Mouse (Mus musculus): Measurements from ENCODE around the gene Zyg11a.

DNA sequence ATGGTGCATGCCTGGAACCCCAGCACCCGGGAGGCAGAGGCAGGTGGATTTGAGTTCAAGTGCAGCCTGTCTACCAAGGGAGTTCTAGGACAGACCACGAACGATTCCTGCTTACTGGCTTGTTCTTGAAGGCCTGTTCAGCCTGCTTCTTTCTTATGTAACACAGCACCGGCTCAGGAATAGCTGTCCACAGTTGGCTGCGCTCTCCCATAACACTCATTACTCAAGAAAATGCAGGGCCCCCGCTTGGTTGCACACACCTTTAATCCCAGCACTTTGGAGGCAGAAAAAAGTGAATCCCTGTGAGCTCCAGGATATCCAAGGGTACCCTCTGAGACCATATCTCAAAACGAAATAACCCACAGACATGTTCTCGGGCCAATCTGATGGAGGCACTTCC is 55.9 kb downstream of the Zyg11a start:
- TF ChIP-seq CTCF (IDR thresholded peaks at IDR 0.05; ENCODE audit: low read depth, low read length) = no peak
- no peak for TF ChIP-seq EP300 (IDR thresholded peaks at IDR 0.05; ENCODE audit: insufficient read depth, low read depth, low read length)

Data from ES-Bruce4 (cell line).